Mouse (Mus musculus): ENCODE data around the gene Rhbg. TPM values are rescaled to one million over a fixed set of nuclear protein-coding genes. Genes with fewer than 3 reads are reported as not detected.

Gene Rhbg
- polyA plus RNA-seq, 1 experiment from 2014 or later: 19.4 TPM

DNA sequence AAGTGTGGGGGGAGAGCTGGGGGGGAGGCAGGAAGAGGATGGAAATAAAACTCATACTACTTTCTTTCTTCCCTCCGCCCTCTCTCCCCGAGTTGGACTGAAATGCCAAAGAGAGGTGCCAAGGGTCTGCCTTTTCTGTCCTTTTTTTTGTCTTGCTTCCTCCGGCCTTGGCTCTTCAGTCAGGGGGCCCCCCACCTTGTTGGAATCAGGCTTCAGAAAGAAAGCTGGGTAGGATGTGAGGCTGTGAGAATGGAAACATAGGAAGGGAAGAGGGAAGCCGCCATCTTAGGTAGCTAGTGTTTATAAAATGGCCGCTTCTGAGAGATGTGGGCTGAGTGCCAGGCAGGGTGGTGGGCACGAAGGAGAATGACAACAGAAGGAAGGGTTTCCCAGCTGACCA is 32.1 kb downstream of the Rhbg start:
- no peaks in the 10 kb centered on the region for H3K36me3 ChIP-seq (ENCODE audit: control insufficient read depth, insufficient read depth, low read length)
- no peak overlapping the region for H3K9ac ChIP-seq (ENCODE audit: low read length)
- H3K27ac ChIP-seq (replicated peaks): no peak overlapping the region
- DNase-seq (ENCODE audit: low spot score) (no peak), ATAC-seq (ENCODE audit: low FRiP score, low TSS enrichment) (no peak)
- no peaks in the 10 kb centered on the region for H3K9me3 ChIP-seq (ENCODE audit: control insufficient read depth, low read length)
- 75% methylated on average over 6 of the region's 6 CpGs for WGBS
- no peaks in the 10 kb centered on the region for H3K4me1 ChIP-seq (replicated peaks; ENCODE audit: control insufficient read depth, insufficient read depth)
- H3K27me3 ChIP-seq (ENCODE audit: control insufficient read depth, insufficient read depth, low read length): peaks cover 5% of the 10 kb centered on the region; the same call in 1 of the 2 replicates
- H3K4me3 ChIP-seq (ENCODE audit: low read depth, low read length): no peak overlapping the region
- H3K4me2 ChIP-seq (replicated peaks; ENCODE audit: low read depth): no peak overlapping the region
- TF ChIP-seq CTCF (IDR thresholded peaks at IDR 0.05; ENCODE audit: low read depth) (no peak), EP300 (optimal IDR thresholded peaks at IDR 0.05) (no peak)

GRCm38 (mm10) chr3:88221519-88222390 is 32.8 kb downstream of the Rhbg start:
- Histone ChIP-seq H3K4me1 (replicated peaks; ENCODE audit: control insufficient read depth, insufficient read depth) (no peaks in the 10 kb centered on the region), H3K36me3 (ENCODE audit: control insufficient read depth, insufficient read depth, low read length) (no peaks in the 10 kb centered on the region), H3K9ac (ENCODE audit: low read length) (no peak overlapping the region), H3K27ac (replicated peaks) (no peak overlapping the region), H3K4me3 (ENCODE audit: low read depth, low read length) (no peak overlapping the region), H3K9me3 (ENCODE audit: control insufficient read depth, low read length) (no peaks in the 10 kb centered on the region), H3K27me3 (ENCODE audit: control insufficient read depth, insufficient read depth, low read length) (peaks cover 5% of the 10 kb centered on the region; the same call in 1 of the 2 replicates), H3K4me2 (replicated peaks; ENCODE audit: low read depth) (no peak overlapping the region)
- no peak for DNase-seq (ENCODE audit: low spot score)
- no peak for TF ChIP-seq EP300 (optimal IDR thresholded peaks at IDR 0.05)
- ATAC-seq (ENCODE audit: low FRiP score, low TSS enrichment): 0 out of 2 replicates have a peak, but pooled peaks have one; percentile 13
- 60% methylated on average over 12 of the region's 12 CpGs for WGBS

DNA sequence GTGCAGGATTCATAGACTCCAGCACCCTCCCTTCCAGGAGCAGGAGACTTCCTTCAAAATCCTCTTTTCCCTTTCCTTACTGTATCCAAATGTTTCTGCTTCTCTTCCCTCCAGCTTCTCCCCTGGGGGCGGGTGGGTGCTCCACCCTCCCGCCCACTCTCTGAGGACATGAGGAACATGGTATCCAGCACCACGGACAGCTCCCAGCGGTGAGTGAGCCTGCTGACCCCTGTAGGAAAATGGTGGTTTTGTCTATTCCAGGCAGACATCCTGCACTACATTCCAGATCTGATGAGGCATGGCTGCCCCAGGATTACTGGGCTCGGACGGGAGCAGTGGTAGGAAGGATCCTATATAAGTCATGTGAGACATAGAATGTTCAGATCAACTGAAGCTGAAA is 33.7 kb downstream of the Rhbg start:
- Histone ChIP-seq H3K4me1 (replicated peaks; ENCODE audit: control insufficient read depth, insufficient read depth) (no peaks in the 10 kb centered on the region), H3K27ac (replicated peaks) (no peak overlapping the region), H3K9me3 (ENCODE audit: control insufficient read depth, low read length) (no peaks in the 10 kb centered on the region), H3K36me3 (ENCODE audit: control insufficient read depth, insufficient read depth, low read length) (no peaks in the 10 kb centered on the region), H3K4me3 (ENCODE audit: low read depth, low read length) (no peak overlapping the region), H3K27me3 (ENCODE audit: control insufficient read depth, insufficient read depth, low read length) (peaks cover 7% of the 10 kb centered on the region; the same call in 1 of the 2 replicates), H3K9ac (ENCODE audit: low read length) (no peak overlapping the region), H3K4me2 (replicated peaks; ENCODE audit: low read depth) (no peak overlapping the region)
- 1% methylated on average over 6 of the region's 6 CpGs for WGBS
- no peak for ATAC-seq (ENCODE audit: low FRiP score, low TSS enrichment)
- peak; percentile 70 for TF ChIP-seq CTCF (IDR thresholded peaks at IDR 0.05; ENCODE audit: low read depth)
- no peak for TF ChIP-seq EP300 (optimal IDR thresholded peaks at IDR 0.05)
- peak; percentile 85 for DNase-seq (ENCODE audit: low spot score)

DNA sequence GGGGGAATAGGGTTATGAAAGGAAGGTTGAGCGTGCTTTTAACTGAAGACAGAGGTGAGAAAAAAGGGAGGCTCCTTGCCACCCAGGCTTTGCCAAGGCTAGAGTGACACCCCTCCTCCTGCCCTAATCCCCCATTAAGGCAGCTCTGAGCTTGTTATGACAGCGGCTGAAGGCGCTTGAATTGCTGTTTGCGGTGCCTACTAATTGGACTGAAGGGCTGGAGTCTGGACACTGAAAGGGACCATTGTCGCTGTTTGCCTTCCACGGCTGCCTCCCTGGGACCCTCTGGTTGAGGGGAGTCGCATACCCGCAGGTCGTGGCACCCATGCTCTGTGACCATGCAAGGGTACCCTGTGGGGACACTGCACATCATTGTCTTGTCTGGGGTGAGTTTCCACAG is 34.6 kb downstream of the Rhbg start:
- no peak for ATAC-seq (ENCODE audit: low FRiP score, low TSS enrichment)

GRCm38 (mm10) chr3:88217679-88218078 is 36.8 kb downstream of the Rhbg start:
- Histone ChIP-seq H3K4me3 (ENCODE audit: low read depth, low read length) (no peak overlapping the region), H3K36me3 (ENCODE audit: control insufficient read depth, insufficient read depth, low read length) (no peaks in the 10 kb centered on the region), H3K4me1 (replicated peaks; ENCODE audit: control insufficient read depth, insufficient read depth) (0 out of 2 replicates have a peak, but pooled peaks cover 4% of the 10 kb centered on the region), H3K9me3 (ENCODE audit: control insufficient read depth, low read length) (no peaks in the 10 kb centered on the region), H3K4me2 (replicated peaks; ENCODE audit: low read depth) (no peak overlapping the region), H3K27me3 (ENCODE audit: control insufficient read depth, insufficient read depth, low read length) (peaks cover 24% of the 10 kb centered on the region; the same call in 1 of the 2 replicates), H3K9ac (ENCODE audit: low read length) (no peak overlapping the region), H3K27ac (replicated peaks) (no peak overlapping the region)
- TF ChIP-seq CTCF (IDR thresholded peaks at IDR 0.05; ENCODE audit: low read depth) (no peak), EP300 (optimal IDR thresholded peaks at IDR 0.05) (no peak)
- DNase-seq (ENCODE audit: low spot score) (no peak), ATAC-seq (ENCODE audit: low FRiP score, low TSS enrichment) (no peak)
- 65% methylated on average over 1 of the region's 2 CpGs for WGBS

More for the DNA sequence above, 34.6 kb downstream of the Rhbg start:
- H3K36me3 ChIP-seq (ENCODE audit: control insufficient read depth, insufficient read depth, low read length): no peaks in the 10 kb centered on the region
- no peak overlapping the region for H3K9ac ChIP-seq (ENCODE audit: low read length)
- TF ChIP-seq EP300 (optimal IDR thresholded peaks at IDR 0.05) (no peak), CTCF (IDR thresholded peaks at IDR 0.05; ENCODE audit: low read depth) (no peak)
- peaks cover 16% of the 10 kb centered on the region; the same call in 1 of the 2 replicates for H3K27me3 ChIP-seq (ENCODE audit: control insufficient read depth, insufficient read depth, low read length)
- H3K4me1 ChIP-seq (replicated peaks; ENCODE audit: control insufficient read depth, insufficient read depth): 0 out of 2 replicates have a peak, but pooled peaks cover 1% of the 10 kb centered on the region
- no peak overlapping the region for H3K4me2 ChIP-seq (replicated peaks; ENCODE audit: low read depth)
- no peak overlapping the region for H3K27ac ChIP-seq (replicated peaks)
- DNase-seq (ENCODE audit: low spot score): no peak
- H3K4me3 ChIP-seq (ENCODE audit: low read depth, low read length): no peak overlapping the region
- WGBS: 16% methylated on average over 9 of the region's 9 CpGs
- no peaks in the 10 kb centered on the region for H3K9me3 ChIP-seq (ENCODE audit: control insufficient read depth, low read length)

All from stomach, postnatal 0 days (tissue).